Mouse (Mus musculus): ENCODE measurements around the gene Trpm3.
A peak's percentile ranks its signal among the peaks of the same experiment; 100 is the strongest.

The Trpm3 gene

DNA sequence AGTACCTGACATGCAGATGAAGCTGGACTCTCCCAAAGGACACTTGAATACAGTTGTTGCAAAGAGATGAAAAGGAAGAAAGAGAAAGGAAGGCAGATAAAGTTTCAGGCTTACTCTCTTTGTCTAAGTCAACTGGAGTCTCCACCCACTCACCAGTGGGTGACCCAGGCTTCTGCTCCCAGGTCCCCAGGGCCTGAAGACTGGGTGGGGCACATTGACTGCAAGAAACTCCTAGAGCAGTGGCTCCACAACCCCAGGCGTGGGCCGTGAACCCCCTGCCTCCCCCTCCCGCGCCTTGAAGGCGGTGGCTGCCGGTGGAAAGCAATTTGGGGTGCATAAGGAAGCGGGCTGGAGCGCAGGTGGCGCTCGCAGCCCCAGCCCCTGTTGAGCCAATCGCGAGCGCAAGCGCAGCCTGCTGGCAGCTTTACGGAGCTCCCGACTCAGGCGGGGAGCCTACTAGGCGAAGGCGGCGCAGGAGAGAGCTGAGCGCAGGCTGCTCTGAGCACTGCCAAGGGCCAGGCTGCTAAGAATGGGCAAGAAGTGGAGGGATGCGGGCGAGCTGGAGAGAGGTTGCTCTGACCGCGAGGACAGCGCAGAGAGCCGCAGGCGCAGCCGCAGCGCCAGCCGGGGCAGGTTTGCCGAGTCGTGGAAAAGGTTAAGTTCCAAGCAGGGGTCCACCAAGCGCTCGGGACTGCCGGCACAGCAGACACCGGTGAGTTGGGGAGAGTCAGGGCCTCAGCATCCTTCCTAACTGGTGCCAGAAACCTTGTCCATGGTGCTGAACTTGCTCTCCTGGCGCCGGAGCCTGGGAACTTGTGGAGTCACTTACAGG is at the start of gene Trpm3:
Trpm3 (plus strand) TSS at position 457 of the 832 bp plus-strand sequence.
- peak; percentile 41 for DNase-seq

DNA sequence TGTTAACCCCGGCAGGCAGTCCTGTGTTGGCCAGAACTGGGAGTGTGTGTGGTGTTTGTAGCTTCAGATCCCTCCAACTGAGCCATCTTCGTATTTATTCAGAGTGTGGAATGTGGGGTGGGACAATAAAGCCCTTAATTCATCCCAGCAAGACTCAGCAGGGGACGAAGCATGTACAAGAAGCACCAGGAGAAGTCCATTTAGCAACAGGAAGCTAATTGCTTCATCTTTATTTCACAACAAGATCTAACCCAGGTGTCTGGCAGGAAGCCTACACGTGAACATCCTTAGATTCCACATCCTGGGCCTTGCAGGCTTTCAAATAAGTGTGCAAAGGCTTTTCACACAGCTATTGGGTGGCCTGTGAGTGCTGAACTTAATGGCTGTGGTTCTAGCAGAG is 38.3 kb upstream of the Trpm3 start:
- DNase-seq: no peak

DNA sequence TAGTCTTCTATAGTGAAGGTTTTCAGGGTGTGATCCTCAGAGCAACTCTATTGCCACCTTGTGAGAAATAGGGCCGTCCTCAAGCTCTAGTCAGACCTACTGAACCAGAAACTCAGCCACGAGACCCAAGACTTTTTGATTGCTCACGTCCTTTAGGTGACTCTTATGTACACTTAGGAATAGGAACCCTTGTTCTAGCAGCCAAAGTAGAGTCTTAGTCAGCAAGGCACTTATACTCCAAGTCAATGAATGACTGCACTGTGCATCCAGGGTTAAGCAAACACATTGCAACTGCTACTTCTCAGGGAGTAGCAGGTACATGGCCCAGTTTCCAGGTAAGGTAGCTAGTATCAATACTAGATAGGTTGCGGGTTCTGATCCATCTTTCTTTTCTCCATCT is 35.0 kb upstream of the Trpm3 start:
- no peak for DNase-seq

DNA sequence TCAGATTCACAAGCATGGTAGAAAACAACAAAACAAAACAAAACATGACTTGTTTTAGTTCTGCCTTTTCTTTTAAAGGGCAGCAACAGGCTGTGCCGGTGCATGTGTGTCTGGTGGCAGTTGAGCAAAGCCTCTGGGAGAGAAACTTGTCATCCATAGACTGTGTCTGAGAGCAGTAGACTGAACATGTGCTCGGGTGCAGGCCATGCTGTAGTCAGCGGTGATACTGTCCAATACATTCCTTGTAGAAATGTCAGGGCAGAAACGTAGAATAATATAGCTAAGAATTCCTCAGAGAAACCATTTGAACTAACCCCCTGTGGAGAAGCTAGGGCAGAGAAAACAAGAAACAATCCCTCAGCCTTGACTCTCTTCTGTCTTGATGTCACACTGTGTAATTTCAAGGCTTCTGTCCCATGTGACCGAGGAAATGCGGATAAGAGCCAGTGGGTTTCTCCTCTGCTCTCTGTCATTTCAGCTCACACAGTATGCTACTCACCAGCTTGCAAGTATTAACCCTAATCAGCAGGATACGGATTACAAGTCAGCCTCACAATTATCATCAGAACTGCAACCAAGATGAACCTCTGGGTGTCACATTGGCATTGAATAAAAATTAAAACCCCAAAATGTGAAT is 33.9 kb upstream of the Trpm3 start:
- no peak for DNase-seq

DNA sequence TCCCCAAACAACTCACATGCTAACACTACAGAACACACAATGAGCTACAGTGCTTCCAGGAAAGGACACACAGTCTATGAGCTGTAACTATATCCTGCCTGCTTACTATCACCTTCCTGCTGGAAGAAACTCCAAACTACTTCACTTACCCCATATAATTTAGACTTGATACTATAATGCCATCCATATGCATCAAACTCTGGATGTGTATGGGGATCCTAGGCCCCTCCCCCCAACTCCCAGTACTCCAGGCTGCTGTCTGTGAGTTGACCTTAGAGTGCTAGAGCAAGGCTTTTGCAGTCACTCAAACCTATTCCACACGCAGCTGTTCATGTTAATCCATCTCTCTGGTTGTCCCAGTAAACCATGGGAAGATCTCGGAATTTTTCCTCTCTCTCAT is 33.2 kb upstream of the Trpm3 start:
- no peak for DNase-seq

DNA sequence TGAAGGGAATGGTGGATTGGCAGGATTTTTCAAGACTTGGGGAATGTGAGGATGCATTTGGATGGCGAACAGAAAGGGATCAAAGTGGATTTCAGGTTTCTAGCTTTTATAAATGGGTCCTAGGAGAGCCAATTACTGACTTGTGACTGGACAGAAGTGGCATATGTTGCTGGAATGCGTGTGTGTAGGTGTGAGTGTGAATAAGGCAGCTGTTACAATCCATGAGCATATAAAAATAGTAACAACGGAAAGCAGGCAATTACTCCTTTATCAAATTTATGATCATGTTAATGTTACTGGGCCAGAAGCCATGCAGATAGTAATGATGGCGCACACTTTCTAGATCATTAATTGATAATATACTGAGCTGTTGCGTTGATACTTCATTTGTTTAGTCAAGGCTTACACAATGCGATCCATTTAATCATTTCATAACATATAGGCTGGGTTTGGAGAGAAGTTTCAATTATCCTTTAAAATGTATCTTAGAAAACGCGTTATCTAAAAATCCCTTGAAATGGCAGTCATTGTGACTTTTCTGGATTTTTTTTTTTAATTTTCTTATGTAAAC is 29.9 kb upstream of the Trpm3 start:
- no peak for DNase-seq

DNA sequence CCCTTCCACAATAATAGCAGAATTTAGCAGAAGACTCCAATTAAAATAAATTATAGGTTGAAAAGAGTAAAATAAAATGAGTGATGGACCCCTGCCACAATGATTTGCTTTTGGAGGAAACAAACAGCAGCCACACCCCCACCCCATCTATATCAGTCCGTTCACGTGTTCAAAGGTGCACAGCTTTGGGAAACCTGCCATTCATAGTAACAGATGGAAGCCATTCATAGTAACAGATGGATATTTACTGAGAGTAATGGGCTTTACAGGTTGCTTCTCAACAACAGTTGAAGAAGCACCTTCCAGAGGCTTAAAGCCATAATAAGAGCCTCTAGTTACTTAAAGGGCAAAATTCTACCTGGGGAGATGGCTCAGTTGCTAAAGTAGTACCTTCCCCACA is 17.9 kb upstream of the Trpm3 start:
- no peak for DNase-seq

DNA sequence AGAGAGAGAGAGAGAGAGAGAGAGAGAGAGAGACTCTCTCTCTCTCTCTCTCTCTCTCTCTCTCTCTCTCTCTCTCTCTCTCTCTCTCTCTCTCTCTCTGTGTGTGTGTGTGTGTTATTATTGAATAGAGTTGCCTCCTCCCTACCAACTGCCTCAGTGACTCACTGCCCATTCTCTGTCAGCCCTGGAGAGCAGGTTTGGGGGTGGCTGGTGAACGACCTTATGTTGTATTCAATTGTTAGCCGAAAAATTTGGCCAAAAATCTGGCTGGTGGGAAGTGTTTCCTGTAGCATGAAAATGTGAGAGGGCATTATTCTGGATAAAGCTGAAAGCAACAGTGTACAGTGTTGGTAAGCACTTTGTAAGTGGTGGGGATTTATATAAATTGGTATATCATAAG is 17.2 kb upstream of the Trpm3 start:
- no peak for DNase-seq

DNA sequence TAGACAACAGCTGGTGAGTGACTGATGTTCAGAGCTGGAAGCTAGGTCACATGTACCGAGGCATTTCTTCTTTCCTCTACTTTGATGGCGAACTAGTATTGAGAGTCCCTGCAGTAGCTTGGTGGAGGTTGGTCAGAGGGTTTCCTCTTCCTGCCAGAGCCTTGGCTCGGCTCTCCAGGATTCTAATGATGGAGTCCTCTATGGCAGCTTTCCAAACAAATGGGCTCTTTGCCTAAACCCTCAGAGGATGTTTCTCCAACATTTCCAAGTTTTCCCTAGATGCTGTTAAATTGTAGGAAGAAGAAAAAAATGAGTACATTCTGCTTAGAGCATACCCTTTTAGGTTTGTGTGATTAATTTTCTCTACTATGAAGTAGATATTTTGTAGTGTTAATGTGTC is 6.2 kb upstream of the Trpm3 start:
- peak; percentile 24 for DNase-seq

DNA sequence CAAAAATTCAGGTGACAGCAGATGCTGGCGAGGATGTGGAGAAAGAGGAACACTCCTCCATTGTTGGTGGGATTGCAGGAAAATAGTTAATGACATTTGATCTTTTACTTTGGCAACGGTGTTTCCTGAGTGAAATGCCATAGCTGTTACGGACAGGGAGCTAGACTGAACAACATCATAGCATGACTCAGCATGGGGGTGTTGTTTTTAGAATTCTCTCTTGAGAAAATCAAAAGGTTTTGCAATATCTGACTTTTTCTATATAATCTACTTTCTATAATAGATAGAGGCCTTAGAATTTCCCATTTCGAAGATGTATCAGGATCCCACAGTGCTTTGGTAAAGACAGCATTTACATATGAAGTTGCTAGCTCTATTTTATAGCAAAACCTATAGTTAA is 39.7 kb downstream of the Trpm3 start:
- DNase-seq: no peak

DNA sequence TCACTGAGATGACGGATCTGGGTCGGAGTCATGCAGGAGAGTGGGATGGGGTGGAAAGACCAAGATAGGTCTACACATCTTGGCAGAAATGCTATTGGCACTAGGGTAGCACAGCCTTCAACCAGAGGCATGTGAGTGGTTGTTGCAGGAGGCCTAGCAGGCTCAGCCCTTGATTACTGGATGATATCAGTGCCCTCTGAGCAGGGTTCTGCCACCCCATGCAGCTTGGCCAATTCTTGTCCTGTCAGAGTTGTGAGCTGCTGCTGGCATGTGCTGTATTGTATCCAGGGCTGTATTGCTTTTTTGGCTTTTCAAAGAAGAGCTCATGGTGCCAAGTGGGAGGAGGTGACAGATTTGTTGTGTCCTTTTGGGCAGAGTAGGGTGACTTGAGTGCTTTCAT is 40.2 kb downstream of the Trpm3 start:
- DNase-seq: no peak

DNA sequence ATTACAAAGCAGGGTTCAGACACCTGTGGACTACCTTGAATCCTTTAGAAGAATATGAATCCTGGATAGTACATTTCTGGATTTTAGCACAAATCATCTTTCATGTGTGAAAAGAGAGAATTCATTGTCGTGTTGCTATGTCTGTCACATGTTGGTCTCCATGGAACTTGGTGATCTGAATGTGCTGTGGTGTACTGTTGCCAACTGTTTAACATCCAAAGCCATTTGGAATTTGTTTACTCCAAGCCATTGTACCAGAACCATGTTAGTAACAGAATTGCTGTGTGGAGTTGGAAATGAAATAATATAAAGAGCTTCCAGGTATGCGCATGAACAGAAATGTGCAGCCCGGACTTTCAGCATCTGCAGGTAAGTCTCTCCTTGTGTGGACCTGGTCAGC is 41.3 kb downstream of the Trpm3 start:
- DNase-seq: no peak

DNA sequence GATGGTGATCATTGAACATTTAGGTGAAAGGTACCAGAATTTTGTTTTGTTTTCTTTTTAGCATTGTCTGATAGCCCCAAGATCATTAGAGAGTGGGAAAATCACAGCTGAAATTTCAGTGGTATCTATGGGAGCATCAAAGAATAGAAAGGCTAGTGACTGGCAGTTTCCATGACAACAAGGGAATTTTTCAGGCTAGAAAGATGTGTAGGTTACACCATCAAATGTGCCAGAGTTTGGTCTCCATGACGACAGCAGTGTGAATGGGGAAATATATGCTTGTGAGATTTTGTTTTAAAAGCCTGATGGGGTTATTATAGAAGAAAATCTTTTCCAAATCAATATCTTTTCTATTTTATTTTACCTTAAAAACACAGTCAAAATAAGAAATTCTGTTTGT is 50.9 kb downstream of the Trpm3 start:
- no peak for DNase-seq

DNA sequence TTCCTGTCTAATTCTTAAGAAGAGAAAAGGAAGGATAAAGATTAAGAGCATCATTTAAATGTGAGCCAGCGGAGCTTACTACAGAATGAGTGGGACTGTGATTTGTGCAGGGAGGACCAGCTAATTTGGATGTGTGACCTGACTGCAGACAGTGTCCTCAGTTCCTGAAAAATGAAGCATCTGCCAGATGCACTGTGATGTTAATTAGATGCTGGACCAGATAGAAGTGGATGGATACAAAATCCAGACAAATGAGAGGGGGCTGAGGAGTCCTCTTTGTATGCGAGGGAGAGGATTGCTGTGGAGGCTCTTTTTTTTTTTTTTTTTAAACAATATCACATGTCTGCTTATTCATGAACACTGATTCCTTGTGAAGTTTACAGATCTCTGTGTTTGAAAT is 83.7 kb downstream of the Trpm3 start:
- no peak for DNase-seq

DNA sequence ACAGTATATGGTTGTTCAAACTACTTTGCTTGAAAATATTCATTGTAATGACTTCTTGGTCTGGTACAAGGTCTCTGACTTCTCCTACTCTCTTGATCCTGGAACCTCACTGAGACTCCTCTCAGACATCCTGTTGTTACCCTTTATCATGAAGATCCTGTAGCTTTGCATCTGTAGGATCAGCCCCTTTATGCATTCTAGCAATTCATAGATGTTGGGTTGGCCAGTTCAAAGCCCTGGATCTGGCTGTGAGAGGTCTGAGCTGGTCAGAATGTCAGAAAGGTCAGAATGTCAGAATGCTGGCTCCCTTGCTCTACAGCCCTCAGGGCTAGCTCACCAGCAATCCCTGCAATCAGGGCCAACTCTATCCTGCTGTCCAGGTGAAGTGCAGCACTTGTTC is 95.3 kb downstream of the Trpm3 start:
- DNase-seq: no peak

DNA sequence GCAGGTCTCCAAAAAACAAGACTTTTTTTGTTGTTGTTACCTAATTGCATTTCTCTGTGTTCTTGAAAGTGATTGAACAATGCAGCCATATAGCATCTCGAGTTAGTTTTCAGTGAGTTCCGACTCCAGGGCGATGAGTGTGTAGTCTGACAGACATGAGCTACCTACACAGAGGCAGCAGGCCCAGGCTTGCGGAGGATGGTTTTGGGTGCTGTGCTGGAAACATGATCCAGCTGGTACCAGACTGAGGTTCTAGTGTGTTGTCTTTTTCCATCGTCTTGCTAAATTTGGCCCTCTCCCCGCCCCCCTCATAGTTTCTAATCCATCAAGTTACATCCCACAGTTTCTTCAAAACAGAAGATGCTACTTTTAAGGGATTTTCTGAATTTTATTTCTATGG is 110.2 kb downstream of the Trpm3 start:
- no peak for DNase-seq

DNA sequence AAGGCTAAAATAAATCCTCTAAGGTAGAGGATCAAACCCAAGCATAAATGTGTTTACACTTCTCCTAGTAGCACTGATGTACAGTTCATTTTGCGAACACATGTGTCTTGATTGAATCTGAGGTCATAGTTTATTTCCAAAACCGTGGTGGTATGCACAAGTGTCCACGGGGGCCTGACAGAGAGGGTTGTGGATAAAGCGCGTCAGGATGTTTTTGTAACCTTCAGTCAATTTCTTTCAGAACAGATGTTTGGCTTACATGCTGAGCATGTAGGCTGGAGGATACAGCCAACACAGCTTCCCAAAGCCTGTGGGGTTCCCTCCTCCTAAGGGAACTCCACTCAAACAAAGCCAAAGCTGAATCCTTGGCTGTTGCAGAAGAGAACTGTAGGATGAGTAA is 134.1 kb downstream of the Trpm3 start:
- DNase-seq: no peak

DNA sequence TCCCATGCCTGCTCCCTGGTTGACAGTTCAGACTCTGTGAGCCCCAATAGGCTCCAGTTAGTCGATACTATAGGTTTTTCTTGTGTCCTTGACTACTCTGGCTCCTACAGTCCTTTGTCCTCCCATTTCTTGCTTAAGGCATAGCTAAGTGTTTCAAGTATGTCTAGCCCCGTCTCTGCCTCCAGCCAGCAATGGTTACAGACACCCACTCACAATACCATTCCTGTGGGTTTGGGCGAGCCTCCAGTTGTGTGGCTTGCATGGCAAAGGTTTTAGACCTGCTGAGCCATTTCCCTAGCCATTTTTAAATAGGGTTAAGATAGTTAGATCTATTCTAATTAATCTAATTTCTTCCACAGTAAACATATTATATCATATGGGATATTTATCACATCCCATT is 145.8 kb downstream of the Trpm3 start:
- no peak for DNase-seq

DNA sequence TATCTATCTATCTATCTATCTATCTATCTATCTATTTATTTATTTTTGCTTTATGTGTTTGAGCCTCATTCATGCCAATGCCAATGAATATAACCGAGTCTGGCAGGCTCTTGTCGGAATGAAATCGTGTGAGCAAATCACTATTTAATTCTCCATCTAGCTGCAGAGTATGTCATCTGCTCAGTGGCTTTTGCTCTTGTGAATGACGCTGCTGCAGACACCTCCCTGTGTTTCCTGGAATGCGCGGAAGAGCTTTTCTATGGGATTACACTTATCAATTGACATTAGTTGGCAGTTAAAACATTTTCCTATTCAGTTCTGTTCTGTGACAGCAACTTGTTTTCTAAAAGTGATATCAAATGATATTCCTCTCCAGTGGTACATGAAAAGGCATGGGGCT is 153.8 kb downstream of the Trpm3 start:
- DNase-seq: no peak

DNA sequence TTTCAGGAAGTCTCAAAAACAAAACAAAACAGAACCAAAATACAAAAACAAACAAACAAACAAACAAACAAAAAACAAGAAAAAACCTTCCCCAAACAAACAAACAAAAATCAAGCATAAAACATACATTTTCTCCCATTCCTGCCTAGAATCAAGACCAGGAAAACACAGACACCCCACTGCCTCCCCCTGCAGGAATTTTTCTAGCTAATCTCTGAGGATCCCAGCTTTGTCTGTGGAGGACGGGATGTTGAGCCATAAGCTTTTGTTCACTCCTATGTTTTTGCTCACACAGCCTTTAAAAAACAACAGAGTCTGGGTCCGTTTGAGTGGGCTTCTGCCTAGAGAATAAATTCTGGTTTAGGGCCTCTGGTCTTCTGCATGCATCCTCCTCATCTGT is 162.1 kb downstream of the Trpm3 start:
- DNase-seq: no peak

DNA sequence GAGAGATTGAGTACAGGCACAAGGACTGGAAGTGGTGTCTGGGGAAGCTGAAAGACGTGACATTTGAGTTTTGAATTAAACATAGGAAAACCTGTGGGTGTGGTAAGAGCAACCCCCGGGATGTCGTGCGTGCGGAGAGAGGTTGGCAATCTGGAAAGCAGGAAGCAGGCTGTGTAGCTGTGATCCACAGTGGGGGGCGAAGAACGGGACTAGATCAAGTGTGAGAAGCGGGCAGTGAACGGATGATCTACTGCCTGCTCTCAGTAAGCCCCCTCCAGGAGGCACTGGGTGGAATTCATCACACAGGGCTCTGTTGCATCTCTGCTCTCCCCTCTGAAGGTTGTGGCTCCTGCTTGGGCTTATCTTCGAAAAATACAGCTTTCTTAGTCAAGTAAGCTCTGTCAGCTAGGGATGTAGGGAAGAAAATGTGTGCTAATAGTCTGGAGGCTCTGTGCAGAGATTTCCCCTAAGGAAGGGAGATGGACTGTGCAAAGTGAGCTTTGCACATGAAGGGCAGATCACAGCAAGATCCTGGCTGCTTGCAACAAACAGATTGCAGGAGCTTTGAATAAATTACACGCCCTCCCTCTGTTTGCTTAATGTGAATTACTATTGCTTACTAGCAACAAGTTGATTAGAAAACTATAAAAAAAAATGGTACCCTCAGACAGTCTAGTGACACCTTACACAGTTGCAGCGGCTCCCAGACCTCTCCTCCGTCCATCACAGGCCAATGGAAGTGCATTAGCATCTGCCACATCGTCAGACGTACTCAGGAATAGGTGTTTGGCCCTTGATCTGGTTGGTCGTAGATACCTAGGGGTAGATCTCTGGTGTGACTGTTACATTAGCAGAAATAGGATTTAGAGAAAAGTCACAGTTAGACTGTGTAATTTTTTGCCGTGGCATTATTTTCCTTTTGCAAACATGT is 164.4 kb downstream of the Trpm3 start:
- DNase-seq: peak; percentile 90

DNA sequence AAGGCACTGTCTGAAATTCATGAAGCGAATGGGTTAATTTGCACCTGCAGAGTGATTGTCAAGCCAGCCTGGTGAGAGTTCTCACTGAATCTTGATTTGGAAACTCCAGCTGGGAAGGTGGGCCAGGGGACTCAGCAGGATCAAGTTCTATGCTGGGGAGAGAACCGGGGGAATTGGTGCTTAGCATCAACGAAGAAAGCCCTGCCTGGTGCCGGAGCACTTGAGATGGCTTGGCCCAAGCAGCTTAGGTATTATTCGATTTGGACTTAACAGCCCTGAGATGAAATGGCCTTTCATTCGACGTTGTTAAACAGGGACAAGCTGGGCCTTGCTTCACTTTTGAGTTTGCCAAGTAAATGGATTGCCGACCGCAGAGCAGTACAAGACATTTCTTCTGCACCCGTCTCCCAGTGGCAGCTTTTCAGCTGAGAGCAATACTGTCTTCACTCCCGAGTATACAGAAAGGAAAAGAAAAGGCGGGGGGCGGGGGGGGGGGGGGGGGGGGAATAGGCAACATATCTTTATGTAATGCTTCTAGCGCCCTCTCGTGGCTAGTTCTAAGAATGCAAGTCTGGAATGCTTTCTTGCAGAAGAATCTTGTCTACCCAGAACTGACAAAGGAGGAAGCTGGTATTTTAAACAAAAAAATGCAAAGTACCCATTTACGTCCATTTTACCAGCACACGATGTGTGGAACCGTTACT is 165.3 kb downstream of the Trpm3 start:
- DNase-seq: peak; percentile 93

DNA sequence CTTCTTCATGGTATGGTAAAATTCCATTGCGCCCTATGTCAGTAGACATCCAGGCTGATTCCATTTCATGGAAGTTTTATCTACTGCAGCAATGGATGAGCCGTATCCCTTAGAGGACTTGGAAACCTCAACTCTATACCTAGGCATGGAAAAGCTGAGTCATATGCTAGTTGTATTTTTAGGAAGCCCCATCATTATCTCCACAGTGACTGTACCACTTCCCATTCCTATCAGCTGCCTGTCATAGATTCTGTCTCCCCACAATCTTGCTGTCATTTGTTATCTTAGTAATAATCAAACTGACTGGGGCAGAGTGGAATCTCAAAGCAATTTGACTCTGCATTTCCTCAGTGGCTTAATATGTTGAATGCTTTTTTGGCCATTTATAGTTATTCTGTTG is 169.2 kb downstream of the Trpm3 start:
- no peak for DNase-seq
